Mouse (Mus musculus): ENCODE measurements around the gene Ndufa13. TPM values are rescaled to one million over a fixed set of nuclear protein-coding genes. Genes with fewer than 3 reads are reported as not detected.

Ndufa13 gene
- polyA plus RNA-seq, 1 experiment, result 122 TPM

DNA sequence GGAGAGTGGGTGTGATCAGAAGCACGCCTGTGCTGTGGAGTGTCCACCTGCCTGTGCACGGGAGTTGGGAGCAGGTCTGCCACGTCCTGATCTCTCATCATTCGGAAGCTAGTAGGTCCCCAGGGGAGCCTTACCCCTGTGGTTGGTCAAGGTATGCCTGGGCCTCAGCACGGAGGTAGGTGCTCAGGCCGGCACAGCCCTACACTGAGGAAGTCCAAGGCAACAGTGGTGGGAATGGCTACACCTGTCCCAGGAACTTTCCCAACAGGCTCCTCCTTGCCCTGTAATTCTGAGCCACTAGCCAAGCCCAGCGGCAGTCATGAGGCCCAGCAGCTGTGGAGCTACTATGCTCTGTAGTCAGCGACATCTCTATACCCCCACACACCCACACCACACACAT lies 22.7 kb downstream of the Ndufa13 start:
- H3K27me3 ChIP-seq (ENCODE audit: control insufficient read depth, insufficient read depth, low read length), result no peaks in the 10 kb centered on the region
- TF ChIP-seq POLR2A (IDR thresholded peaks at IDR 0.05; ENCODE audit: control insufficient read depth, low read depth, low read length) (no peak), CTCF (IDR thresholded peaks at IDR 0.05; ENCODE audit: control insufficient read depth, insufficient read depth, insufficient replicate concordance, low read depth, low read length) (no peak)
- no peaks in the 10 kb centered on the region for H3K36me3 ChIP-seq (ENCODE audit: control insufficient read depth, insufficient read depth, low read length)
- H3K27ac ChIP-seq (ENCODE audit: control insufficient read depth, insufficient read depth, low read depth, low read length), result no peak overlapping the region
- peaks cover 30% of the 10 kb centered on the region for H3K4me1 ChIP-seq (ENCODE audit: control insufficient read depth, insufficient read depth, low read length)
- H3K4me3 ChIP-seq (ENCODE audit: control insufficient read depth, low read depth, low read length), result no peak overlapping the region

DNA sequence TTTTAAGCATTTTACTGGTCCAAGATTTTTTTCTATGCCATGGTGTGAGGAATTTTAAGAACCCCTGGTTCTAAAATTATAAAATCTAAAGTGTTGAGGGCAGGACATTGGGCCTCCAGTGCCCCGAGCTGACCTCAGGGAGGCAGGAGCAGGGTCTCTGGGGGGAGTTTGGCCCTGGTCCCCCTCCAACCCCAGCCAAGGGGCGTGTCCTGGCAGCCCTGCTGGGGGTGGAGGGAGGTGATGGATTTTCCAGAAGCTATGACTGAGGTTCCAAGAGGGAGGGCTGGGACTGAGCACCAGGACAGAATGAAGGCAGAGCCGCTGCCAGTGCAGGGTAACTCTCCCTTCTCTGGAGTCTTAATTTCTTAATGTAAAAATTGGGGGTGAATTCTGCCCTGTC lies 24.4 kb downstream of the Ndufa13 start:
- Histone ChIP-seq H3K4me1 (ENCODE audit: control insufficient read depth, insufficient read depth, low read length) (peaks cover 26% of the 10 kb centered on the region), H3K36me3 (ENCODE audit: control insufficient read depth, insufficient read depth, low read length) (no peaks in the 10 kb centered on the region), H3K27ac (ENCODE audit: control insufficient read depth, insufficient read depth, low read depth, low read length) (no peak overlapping the region), H3K27me3 (ENCODE audit: control insufficient read depth, insufficient read depth, low read length) (no peaks in the 10 kb centered on the region), H3K4me3 (ENCODE audit: control insufficient read depth, low read depth, low read length) (no peak overlapping the region)
- TF ChIP-seq POLR2A (IDR thresholded peaks at IDR 0.05; ENCODE audit: control insufficient read depth, low read depth, low read length), result no peak

DNA sequence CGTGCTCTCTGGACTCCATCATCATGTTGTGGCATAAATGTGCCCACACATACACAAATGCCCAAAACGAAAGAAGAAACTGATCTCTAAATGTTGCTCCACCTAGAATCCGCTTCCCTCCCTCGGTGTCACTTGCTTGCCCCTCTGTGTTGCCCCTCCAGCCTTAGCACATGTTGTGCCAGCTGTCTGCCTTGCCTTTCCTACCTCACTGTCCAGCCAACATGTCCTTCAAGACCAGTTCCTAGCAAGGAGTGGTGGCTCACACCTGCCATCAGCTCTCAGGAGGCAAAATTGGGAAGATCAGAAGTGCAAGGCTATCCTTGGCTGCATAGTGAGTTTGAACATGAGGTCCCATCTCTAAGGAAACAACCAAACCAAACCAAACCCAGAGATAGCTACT lies 25.0 kb downstream of the Ndufa13 start:
- H3K27me3 ChIP-seq (ENCODE audit: control insufficient read depth, insufficient read depth, low read length), result no peaks in the 10 kb centered on the region
- no peak overlapping the region for H3K4me3 ChIP-seq (ENCODE audit: control insufficient read depth, low read depth, low read length)
- TF ChIP-seq POLR2A (IDR thresholded peaks at IDR 0.05; ENCODE audit: control insufficient read depth, low read depth, low read length), result no peak
- TF ChIP-seq CTCF (IDR thresholded peaks at IDR 0.05; ENCODE audit: control insufficient read depth, insufficient read depth, insufficient replicate concordance, low read depth, low read length), result no peak
- H3K27ac ChIP-seq (ENCODE audit: control insufficient read depth, insufficient read depth, low read depth, low read length), result no peak overlapping the region
- peaks cover 20% of the 10 kb centered on the region for H3K4me1 ChIP-seq (ENCODE audit: control insufficient read depth, insufficient read depth, low read length)
- H3K36me3 ChIP-seq (ENCODE audit: control insufficient read depth, insufficient read depth, low read length), result no peaks in the 10 kb centered on the region

DNA sequence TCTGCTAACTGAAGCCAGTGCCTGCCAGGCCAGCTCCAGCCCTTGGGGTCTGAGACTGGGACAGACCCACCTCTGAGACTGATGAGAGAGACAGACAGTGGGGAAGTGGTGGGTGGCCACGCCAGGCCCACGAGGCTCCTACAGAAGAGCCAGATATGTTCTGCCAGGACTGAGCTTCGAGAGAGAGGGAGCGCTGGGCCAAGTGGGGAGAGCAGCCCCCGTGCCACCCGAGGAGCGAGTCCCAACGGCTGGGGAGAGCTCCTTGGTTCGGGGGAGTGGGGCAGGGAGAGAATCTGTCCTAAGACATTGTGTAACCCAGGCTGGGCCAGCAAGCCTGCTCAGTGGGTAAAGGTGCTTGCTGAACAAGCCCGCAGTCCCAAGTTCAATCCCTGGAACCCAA lies 25.4 kb downstream of the Ndufa13 start:
- H3K4me1 ChIP-seq (ENCODE audit: control insufficient read depth, insufficient read depth, low read length), result peaks cover 15% of the 10 kb centered on the region
- H3K4me3 ChIP-seq (ENCODE audit: control insufficient read depth, low read depth, low read length), result no peak overlapping the region
- no peaks in the 10 kb centered on the region for H3K36me3 ChIP-seq (ENCODE audit: control insufficient read depth, insufficient read depth, low read length)
- no peaks in the 10 kb centered on the region for H3K27me3 ChIP-seq (ENCODE audit: control insufficient read depth, insufficient read depth, low read length)
- H3K27ac ChIP-seq (ENCODE audit: control insufficient read depth, insufficient read depth, low read depth, low read length), result no peak overlapping the region
- no peak for TF ChIP-seq POLR2A (IDR thresholded peaks at IDR 0.05; ENCODE audit: control insufficient read depth, low read depth, low read length)
- no peak for TF ChIP-seq CTCF (IDR thresholded peaks at IDR 0.05; ENCODE audit: control insufficient read depth, insufficient read depth, insufficient replicate concordance, low read depth, low read length)

DNA sequence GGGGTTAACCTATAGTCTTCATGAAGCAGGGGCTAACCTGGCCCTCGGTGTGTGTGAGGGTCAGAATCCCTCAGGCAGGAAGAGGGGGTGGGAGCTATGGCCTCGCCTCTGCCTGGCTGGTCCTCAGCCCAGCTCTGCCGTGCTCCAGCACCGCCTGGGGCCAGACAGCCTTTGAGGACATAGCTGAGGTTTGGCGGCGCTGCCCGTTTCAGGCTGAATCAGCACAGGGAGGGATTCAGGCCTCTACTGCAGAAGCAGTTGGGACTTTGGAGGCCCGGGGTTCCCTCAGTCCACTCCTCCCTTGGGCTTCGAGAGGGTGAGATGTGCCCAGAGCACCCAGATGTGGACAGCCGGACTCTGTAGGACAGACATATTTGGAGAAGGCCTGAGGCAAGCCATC lies 26.3 kb downstream of the Ndufa13 start:
- TF ChIP-seq CTCF (IDR thresholded peaks at IDR 0.05; ENCODE audit: control insufficient read depth, insufficient read depth, insufficient replicate concordance, low read depth, low read length), result no peak
- no peak for TF ChIP-seq POLR2A (IDR thresholded peaks at IDR 0.05; ENCODE audit: control insufficient read depth, low read depth, low read length)
- no peaks in the 10 kb centered on the region for H3K27me3 ChIP-seq (ENCODE audit: control insufficient read depth, insufficient read depth, low read length)
- H3K4me1 ChIP-seq (ENCODE audit: control insufficient read depth, insufficient read depth, low read length), result peaks cover 7% of the 10 kb centered on the region
- no peak overlapping the region for H3K27ac ChIP-seq (ENCODE audit: control insufficient read depth, insufficient read depth, low read depth, low read length)
- no peaks in the 10 kb centered on the region for H3K36me3 ChIP-seq (ENCODE audit: control insufficient read depth, insufficient read depth, low read length)
- H3K4me3 ChIP-seq (ENCODE audit: control insufficient read depth, low read depth, low read length), result no peak overlapping the region

DNA sequence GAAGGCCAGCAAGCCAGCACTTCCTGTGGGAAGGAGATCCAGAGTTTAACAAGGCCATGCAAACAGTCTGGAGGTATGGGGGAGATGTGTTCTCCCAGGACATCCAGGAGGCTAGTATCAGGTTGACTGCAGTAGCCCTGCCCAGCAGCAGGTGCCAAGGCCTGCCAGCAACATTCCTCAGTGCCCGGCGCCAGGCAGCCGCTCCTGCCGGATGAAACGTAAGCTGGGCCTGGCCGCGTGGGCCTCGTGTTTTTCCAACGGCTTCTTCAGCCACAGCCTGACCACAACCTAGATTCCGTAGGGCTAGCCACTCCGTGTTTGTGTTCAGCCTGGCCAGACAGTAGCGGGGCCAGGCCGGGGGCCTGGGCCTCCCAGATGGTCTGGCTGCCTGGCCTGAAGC lies 27.7 kb downstream of the Ndufa13 start:
- H3K27me3 ChIP-seq (ENCODE audit: control insufficient read depth, insufficient read depth, low read length), result no peaks in the 10 kb centered on the region

DNA sequence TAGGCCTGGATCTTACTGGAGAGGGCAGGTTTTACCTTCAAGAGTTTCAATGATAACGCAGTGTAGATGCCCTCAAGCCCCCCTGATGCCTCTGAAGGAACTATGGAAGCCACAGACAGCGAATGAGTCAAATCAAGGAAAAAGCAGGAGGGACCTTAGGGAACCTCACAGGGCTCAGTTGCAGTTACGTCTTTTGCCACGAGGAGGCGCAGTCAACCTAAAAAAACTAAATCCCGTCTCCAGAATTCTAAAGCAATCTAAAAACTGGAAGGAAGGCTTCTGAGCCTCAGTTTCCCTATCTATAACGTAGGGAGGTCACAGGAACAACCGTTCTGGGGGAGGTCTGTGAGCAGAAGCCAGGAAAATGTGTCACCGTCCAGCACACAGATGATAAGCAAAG lies 28.2 kb downstream of the Ndufa13 start:
- no peak for TF ChIP-seq POLR2A (IDR thresholded peaks at IDR 0.05; ENCODE audit: control insufficient read depth, low read depth, low read length)
- peak; percentile 39; the same call in 1 of the 2 replicates for TF ChIP-seq CTCF (IDR thresholded peaks at IDR 0.05; ENCODE audit: control insufficient read depth, insufficient read depth, insufficient replicate concordance, low read depth, low read length)
- H3K4me1 ChIP-seq (ENCODE audit: control insufficient read depth, insufficient read depth, low read length), result no peaks in the 10 kb centered on the region
- H3K36me3 ChIP-seq (ENCODE audit: control insufficient read depth, insufficient read depth, low read length), result no peaks in the 10 kb centered on the region
- H3K4me3 ChIP-seq (ENCODE audit: control insufficient read depth, low read depth, low read length), result no peak overlapping the region
- no peaks in the 10 kb centered on the region for H3K27me3 ChIP-seq (ENCODE audit: control insufficient read depth, insufficient read depth, low read length)
- H3K27ac ChIP-seq (ENCODE audit: control insufficient read depth, insufficient read depth, low read depth, low read length), result no peak overlapping the region

More for the DNA sequence above, 27.7 kb downstream of the Ndufa13 start:
- Histone ChIP-seq H3K4me3 (ENCODE audit: control insufficient read depth, low read depth, low read length) (no peak overlapping the region), H3K27ac (ENCODE audit: control insufficient read depth, insufficient read depth, low read depth, low read length) (no peak overlapping the region), H3K36me3 (ENCODE audit: control insufficient read depth, insufficient read depth, low read length) (no peaks in the 10 kb centered on the region), H3K4me1 (ENCODE audit: control insufficient read depth, insufficient read depth, low read length) (no peaks in the 10 kb centered on the region)
- TF ChIP-seq CTCF (IDR thresholded peaks at IDR 0.05; ENCODE audit: control insufficient read depth, insufficient read depth, insufficient replicate concordance, low read depth, low read length) (no peak), POLR2A (IDR thresholded peaks at IDR 0.05; ENCODE audit: control insufficient read depth, low read depth, low read length) (no peak)

DNA sequence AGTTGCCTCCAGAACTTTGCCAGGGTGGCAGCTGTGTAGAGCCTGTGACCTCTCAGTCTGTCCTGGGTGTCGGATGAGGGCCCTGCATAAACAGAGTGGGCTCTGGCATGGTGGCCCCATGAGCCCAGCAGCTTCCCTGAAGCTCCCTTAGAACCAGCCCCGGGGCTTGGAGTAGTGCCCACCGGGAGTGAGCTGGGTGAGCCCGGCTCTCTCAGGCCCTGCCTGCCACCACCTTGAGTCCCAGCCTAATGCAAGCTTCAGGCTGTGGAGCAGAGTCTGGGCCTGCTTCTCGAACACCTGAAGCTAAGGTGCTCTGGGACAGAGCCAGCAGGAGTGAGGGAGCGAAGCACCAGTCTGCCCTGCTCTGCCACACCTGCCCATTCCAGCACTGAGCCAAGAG lies 31.5 kb downstream of the Ndufa13 start:
- Histone ChIP-seq H3K36me3 (ENCODE audit: control insufficient read depth, insufficient read depth, low read length) (no peaks in the 10 kb centered on the region), H3K27ac (ENCODE audit: control insufficient read depth, insufficient read depth, low read depth, low read length) (no peak overlapping the region), H3K27me3 (ENCODE audit: control insufficient read depth, insufficient read depth, low read length) (no peaks in the 10 kb centered on the region), H3K4me3 (ENCODE audit: control insufficient read depth, low read depth, low read length) (no peak overlapping the region), H3K4me1 (ENCODE audit: control insufficient read depth, insufficient read depth, low read length) (no peaks in the 10 kb centered on the region)
- TF ChIP-seq CTCF (IDR thresholded peaks at IDR 0.05; ENCODE audit: control insufficient read depth, insufficient read depth, insufficient replicate concordance, low read depth, low read length) (no peak), POLR2A (IDR thresholded peaks at IDR 0.05; ENCODE audit: control insufficient read depth, low read depth, low read length) (no peak)
